Mouse (Mus musculus): ENCODE data around the gene Crybg1. TPM values are rescaled to one million over a fixed set of nuclear protein-coding genes. Genes with fewer than 3 reads are reported as not detected.

Crybg1 gene
- total and polyA plus RNA-seq, 3 experiments = 3.9 to 6.6 (median 5.2) TPM

Other genes with a start within 250 kb of the Crybg1 start
- gene Qrsl1, start 247.1 kb downstream of the Crybg1 start, total RNA-seq (2012; rRNA removed) = 41.8 and 44.0 TPM in 2 replicates
- 46.8 and 55.3 TPM in 2 replicates for gene Qrsl1, start 247.1 kb downstream of the Crybg1 start, total RNA-seq (2014; rRNA removed)
- gene Qrsl1, start 247.1 kb downstream of the Crybg1 start, polyA plus RNA-seq (2012; ENCODE audit: insufficient read length, low read depth) = 47.1 and 49.5 TPM in 2 replicates
- 24.7 and 30.2 TPM in 2 replicates for gene Rtn4ip1, start 247.0 kb downstream of the Crybg1 start, total RNA-seq (2012; rRNA removed)
- gene Rtn4ip1, start 247.0 kb downstream of the Crybg1 start, total RNA-seq (2014; rRNA removed) = 11.5 and 12.0 TPM in 2 replicates
- gene Rtn4ip1, start 247.0 kb downstream of the Crybg1 start, polyA plus RNA-seq (2012; ENCODE audit: insufficient read length, low read depth) = 63.6 and 68.3 TPM in 2 replicates
- gene Atg5, start 119.5 kb upstream of the Crybg1 start, total RNA-seq (2012; rRNA removed) = 15.6 and 21.1 TPM in 2 replicates
- gene Atg5, start 119.5 kb upstream of the Crybg1 start, total RNA-seq (2014; rRNA removed) = 47.5 and 52.9 TPM in 2 replicates
- 30.0 and 34.7 TPM in 2 replicates for gene Atg5, start 119.5 kb upstream of the Crybg1 start, polyA plus RNA-seq (2012; ENCODE audit: insufficient read length, low read depth)